Mouse (Mus musculus): ENCODE data around the gene Vars. TPM values are rescaled to one million over a fixed set of nuclear protein-coding genes. Genes with fewer than 3 reads are reported as not detected.
"Not testable (repeated sequence)": the region's sequence is repeated elsewhere in the genome, so short reads cannot be mapped to it uniquely, and the experiment has no call there.

Gene Vars
- polyA plus RNA-seq, 1 experiment from 2014 or later, result 82.6 TPM

GRCm38 (mm10) chr17:34995927-34996326, 4.9 kb upstream of the Vars start:
- H3K4me2 ChIP-seq; H3K27ac ChIP-seq (ENCODE audit: poor library complexity, severe bottlenecking); H3K27me3 ChIP-seq (replicated peaks); H3K4me3 ChIP-seq; ATAC-seq (ENCODE audit: insufficient number of reproducible peaks, low FRiP score); H3K9ac ChIP-seq; H3K9me3 ChIP-seq (replicated peaks): not testable (repeated sequence)
- Histone ChIP-seq H3K4me1 (replicated peaks) (peaks cover 30% of the 10 kb centered on the region), H3K36me3 (peaks cover 20% of the 10 kb centered on the region)
- 93% methylated on average over 4 of the region's 4 CpGs for WGBS

GRCm38 (mm10) chr17:34996411-34997141, 4.2 kb upstream of the Vars start:
- Histone ChIP-seq H3K9ac (no peak overlapping the region), H3K9me3 (replicated peaks) (no peaks in the 10 kb centered on the region), H3K4me2 (peak overlapping the region; percentile 25; the same call in 1 of the 2 replicates), H3K27me3 (replicated peaks) (no peaks in the 10 kb centered on the region), H3K36me3 (peaks cover 15% of the 10 kb centered on the region), H3K27ac (ENCODE audit: poor library complexity, severe bottlenecking) (no peak overlapping the region), H3K4me1 (replicated peaks) (peaks cover 30% of the 10 kb centered on the region), H3K4me3 (no peak overlapping the region)
- no peak for ATAC-seq (ENCODE audit: insufficient number of reproducible peaks, low FRiP score)
- 85% methylated on average over 13 of the region's 14 CpGs for WGBS

GRCm38 (mm10) chr17:34997142-34997483, 3.7 kb upstream of the Vars start:
- no peaks in the 10 kb centered on the region for H3K27me3 ChIP-seq (replicated peaks)
- no peak overlapping the region for H3K9ac ChIP-seq
- peaks cover 15% of the 10 kb centered on the region for H3K36me3 ChIP-seq
- H3K4me3 ChIP-seq, result no peak overlapping the region
- no peak overlapping the region for H3K27ac ChIP-seq (ENCODE audit: poor library complexity, severe bottlenecking)
- H3K4me2 ChIP-seq, result no peak overlapping the region
- peaks cover 31% of the 10 kb centered on the region for H3K4me1 ChIP-seq (replicated peaks)
- no peak for ATAC-seq (ENCODE audit: insufficient number of reproducible peaks, low FRiP score)
- no peaks in the 10 kb centered on the region for H3K9me3 ChIP-seq (replicated peaks)
- whole genome bisulfite sequencing, result 92% methylated on average over 5 of the region's 5 CpGs

- H3K9ac ChIP-seq, result no peak overlapping the region
Measured at GRCm38 (mm10) chr17:34998526-34999430, 2.0 kb upstream of the Vars start.

GRCm38 (mm10) chr17:34999871-35000716, 693 bp upstream of the Vars start:
- not testable (repeated sequence) for H3K9me3 ChIP-seq (replicated peaks); H3K27me3 ChIP-seq (replicated peaks); ATAC-seq (ENCODE audit: insufficient number of reproducible peaks, low FRiP score)
- Histone ChIP-seq H3K4me1 (replicated peaks) (peaks cover 46% of the 10 kb centered on the region), H3K9ac (peak overlapping the region; percentile 96), H3K36me3 (peaks cover 27% of the 10 kb centered on the region), H3K4me3 (peak overlapping the region; percentile 79), H3K4me2 (peak overlapping the region; percentile 96), H3K27ac (ENCODE audit: poor library complexity, severe bottlenecking) (peak overlapping the region; percentile 95)
- WGBS, result 22% methylated on average over 30 of the region's 32 CpGs

More at GRCm38 (mm10) chr17:34998526-34999430, 2.0 kb upstream of the Vars start:
- H3K4me1 ChIP-seq (replicated peaks), result peaks cover 46% of the 10 kb centered on the region
- peak overlapping the region; percentile 96 for H3K4me2 ChIP-seq
- H3K4me3 ChIP-seq, result peak overlapping the region; percentile 79
- H3K9me3 ChIP-seq (replicated peaks), result no peaks in the 10 kb centered on the region
- no peaks in the 10 kb centered on the region for H3K27me3 ChIP-seq (replicated peaks)
- H3K27ac ChIP-seq (ENCODE audit: poor library complexity, severe bottlenecking), result no peak overlapping the region
- peaks cover 15% of the 10 kb centered on the region for H3K36me3 ChIP-seq
- 92% methylated on average over 15 of the region's 15 CpGs for WGBS
- no peak for ATAC-seq (ENCODE audit: insufficient number of reproducible peaks, low FRiP score)

- Histone ChIP-seq H3K4me1 (replicated peaks) (peaks cover 41% of the 10 kb centered on the region), H3K4me2 (peak overlapping the region; percentile 96), H3K4me3 (peak overlapping the region; percentile 79), H3K9ac (peak overlapping the region; percentile 96), H3K36me3 (peaks cover 35% of the 10 kb centered on the region), H3K9me3 (replicated peaks) (no peaks in the 10 kb centered on the region), H3K27me3 (replicated peaks) (no peaks in the 10 kb centered on the region), H3K27ac (ENCODE audit: poor library complexity, severe bottlenecking) (peak overlapping the region; percentile 95)
- ATAC-seq (ENCODE audit: insufficient number of reproducible peaks, low FRiP score), result peak; percentile 19; the same call in 1 of the 2 replicates
- under 1% methylated on average over 35 of the region's 35 CpGs for WGBS
Measured at GRCm38 (mm10) chr17:35001452-35002152, 815 bp downstream of the Vars start.

- ATAC-seq (ENCODE audit: insufficient number of reproducible peaks, low FRiP score), result no peak
- Histone ChIP-seq H3K4me2 (peak overlapping the region; percentile 96), H3K27ac (ENCODE audit: poor library complexity, severe bottlenecking) (peak overlapping the region; percentile 95), H3K36me3 (peaks cover 40% of the 10 kb centered on the region), H3K4me3 (peak overlapping the region; percentile 79), H3K9ac (peak overlapping the region; percentile 96), H3K4me1 (replicated peaks) (peaks cover 38% of the 10 kb centered on the region), H3K27me3 (replicated peaks) (no peaks in the 10 kb centered on the region), H3K9me3 (replicated peaks) (no peaks in the 10 kb centered on the region)
- WGBS, result 10% methylated on average over 12 of the region's 12 CpGs
Measured at GRCm38 (mm10) chr17:35002153-35002865, 1.5 kb downstream of the Vars start.

GRCm38 (mm10) chr17:35003022-35003838, 2.4 kb downstream of the Vars start:
- H3K27me3 ChIP-seq (replicated peaks), result no peaks in the 10 kb centered on the region
- peaks cover 35% of the 10 kb centered on the region for H3K4me1 ChIP-seq (replicated peaks)
- no peaks in the 10 kb centered on the region for H3K9me3 ChIP-seq (replicated peaks)
- 62% methylated on average over 9 of the region's 9 CpGs for WGBS
- no peak overlapping the region for H3K27ac ChIP-seq (ENCODE audit: poor library complexity, severe bottlenecking)
- peak overlapping the region; percentile 79; the same call in 1 of the 2 replicates for H3K4me3 ChIP-seq
- peak overlapping the region; percentile 96 for H3K4me2 ChIP-seq
- no peak for ATAC-seq (ENCODE audit: insufficient number of reproducible peaks, low FRiP score)
- H3K9ac ChIP-seq, result no peak overlapping the region; the same call in 1 of the 2 replicates
- H3K36me3 ChIP-seq, result peaks cover 44% of the 10 kb centered on the region

- 89% methylated on average over 17 of the region's 17 CpGs for WGBS
- Histone ChIP-seq H3K4me2 (no peak overlapping the region), H3K36me3 (peaks cover 50% of the 10 kb centered on the region), H3K4me1 (replicated peaks) (peaks cover 26% of the 10 kb centered on the region), H3K9me3 (replicated peaks) (no peaks in the 10 kb centered on the region), H3K27me3 (replicated peaks) (no peaks in the 10 kb centered on the region), H3K27ac (ENCODE audit: poor library complexity, severe bottlenecking) (no peak overlapping the region), H3K9ac (no peak overlapping the region), H3K4me3 (no peak overlapping the region)
- no peak for ATAC-seq (ENCODE audit: insufficient number of reproducible peaks, low FRiP score)
Measured at GRCm38 (mm10) chr17:35004075-35004717, 3.4 kb downstream of the Vars start.
